Mouse (Mus musculus) natural killer cell, adult 2 months (primary cell): Measurements from ENCODE around the gene Cracr2b.

Source experiments
- DNase-seq, 2 experiments: peaks; one replicate each; pipeline ENCODE4 v3.0.0; 2022; ENCODE audit warnings: low spot score in 2 of 2

Cracr2b gene

GRCm38 (mm10) chr7:141485606-141486005 lies 24.7 kb downstream of the Cracr2b start:
- DNase-seq: no peak

- no peak for DNase-seq
Measured at GRCm38 (mm10) chr7:141486239-141486638, 25.3 kb downstream of the Cracr2b start.

GRCm38 (mm10) chr7:141487141-141487540 lies 26.2 kb downstream of the Cracr2b start:
- no peak for DNase-seq

- no peak for DNase-seq
Measured at GRCm38 (mm10) chr7:141491151-141491550, 30.3 kb downstream of the Cracr2b start.

- DNase-seq: no peak
Measured at GRCm38 (mm10) chr7:141492738-141493137, 31.8 kb downstream of the Cracr2b start.

GRCm38 (mm10) chr7:141493729-141494128 lies 32.8 kb downstream of the Cracr2b start:
- no peak for DNase-seq

- DNase-seq: no peak
Measured at GRCm38 (mm10) chr7:141495379-141495778, 34.5 kb downstream of the Cracr2b start.

GRCm38 (mm10) chr7:141495940-141496339 lies 35.0 kb downstream of the Cracr2b start:
- DNase-seq: no peak

GRCm38 (mm10) chr7:141497600-141497999 lies 36.7 kb downstream of the Cracr2b start:
- no peak for DNase-seq

- no peak for DNase-seq
Measured at GRCm38 (mm10) chr7:141501820-141502555, 41.1 kb downstream of the Cracr2b start.

GRCm38 (mm10) chr7:141502556-141502905 lies 41.6 kb downstream of the Cracr2b start:
- DNase-seq: no peak

GRCm38 (mm10) chr7:141506278-141506677 lies 45.4 kb downstream of the Cracr2b start:
- DNase-seq: no peak

- DNase-seq: no peak
Measured at GRCm38 (mm10) chr7:141508160-141508559, 47.3 kb downstream of the Cracr2b start.

- no peak for DNase-seq
Measured at GRCm38 (mm10) chr7:141510196-141510595, 49.3 kb downstream of the Cracr2b start.

GRCm38 (mm10) chr7:141510681-141511191 lies 49.8 kb downstream of the Cracr2b start:
- DNase-seq: no peak
